Mouse (Mus musculus) CD4-positive, CD25-positive, alpha-beta regulatory T cell, adult 2 months (primary cell): ENCODE measurements around the gene Dync1li2.

ENCODE experiments used
- DNase-seq: peaks from one replicate; pipeline ENCODE4 v3.0.0-alpha.2; 2012; ENCODE audit warnings: low read depth, low spot score

Gene Dync1li2

DNA sequence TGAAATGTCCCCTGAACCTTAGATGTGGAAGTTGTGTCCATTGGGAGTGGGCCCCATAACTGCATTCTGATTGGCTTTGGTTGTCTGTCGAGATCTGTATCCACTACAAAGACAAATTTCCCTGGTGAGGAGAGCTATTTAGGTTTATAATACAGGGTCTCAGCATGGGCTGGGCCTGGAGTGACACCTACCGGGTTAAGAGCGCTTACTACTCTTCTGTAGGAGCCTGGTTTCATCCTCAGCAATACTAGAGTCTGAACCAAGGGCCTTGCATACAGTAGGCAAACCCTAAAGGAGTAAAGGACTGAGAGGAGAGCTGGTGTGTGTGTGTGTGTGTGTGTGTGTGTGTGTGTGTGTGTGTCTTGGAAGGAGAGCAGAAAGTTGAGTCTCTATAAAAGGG lies 28.6 kb downstream of the Dync1li2 start:
- no peak for DNase-seq

DNA sequence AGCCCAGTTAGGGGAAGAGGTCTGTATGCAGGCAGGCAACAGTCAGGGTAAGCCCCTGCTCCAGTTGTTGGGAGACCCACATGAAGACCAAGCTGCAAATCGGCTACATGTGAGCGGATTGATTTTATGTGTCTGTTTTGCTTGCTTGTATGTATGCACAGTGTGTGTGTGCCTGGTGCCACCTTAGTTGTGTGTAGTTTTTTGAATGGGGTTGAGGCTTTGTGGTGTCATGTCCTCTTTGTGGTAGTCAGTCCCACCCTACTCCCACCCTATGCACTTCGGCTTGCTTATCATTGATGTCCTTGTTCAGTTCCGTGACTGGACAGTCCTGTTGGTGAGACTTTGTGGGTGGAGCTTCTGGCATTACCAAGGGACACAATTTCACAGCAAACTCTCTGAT lies 29.1 kb downstream of the Dync1li2 start:
- no peak for DNase-seq

DNA sequence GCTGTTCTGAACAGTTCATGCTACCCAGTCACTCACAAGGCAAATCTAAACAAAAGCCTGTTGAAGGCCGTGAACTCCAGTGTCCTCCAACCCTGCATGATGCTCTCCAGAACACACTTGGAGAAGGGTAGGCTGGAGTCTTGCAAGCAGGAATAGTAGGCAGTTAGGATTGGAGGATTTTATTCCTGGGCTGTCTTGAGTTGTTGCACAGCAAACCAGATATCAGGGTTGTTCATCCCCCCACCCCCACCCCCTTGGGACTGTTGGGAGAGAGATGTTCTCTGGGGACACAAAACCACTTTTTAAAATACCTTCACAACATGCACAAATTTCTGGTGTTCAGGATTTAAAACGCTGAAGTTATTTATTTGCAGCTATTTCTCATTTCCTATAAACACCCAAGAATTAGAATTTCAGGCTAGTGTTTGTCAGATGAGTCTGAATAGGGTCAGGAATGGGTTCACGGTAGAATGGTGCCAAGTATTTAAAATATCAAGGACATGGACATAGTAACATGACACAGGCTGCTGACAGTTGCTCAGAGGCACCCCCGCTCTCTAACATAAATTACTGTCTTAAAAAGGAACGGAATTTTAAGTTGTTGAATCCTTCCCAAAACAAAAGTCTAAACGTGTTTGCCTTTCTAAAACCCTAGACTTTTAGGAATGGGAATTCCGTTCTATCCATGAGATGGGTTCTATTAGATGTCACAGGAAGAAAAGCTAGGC lies 29.9 kb downstream of the Dync1li2 start:
- no peak for DNase-seq

DNA sequence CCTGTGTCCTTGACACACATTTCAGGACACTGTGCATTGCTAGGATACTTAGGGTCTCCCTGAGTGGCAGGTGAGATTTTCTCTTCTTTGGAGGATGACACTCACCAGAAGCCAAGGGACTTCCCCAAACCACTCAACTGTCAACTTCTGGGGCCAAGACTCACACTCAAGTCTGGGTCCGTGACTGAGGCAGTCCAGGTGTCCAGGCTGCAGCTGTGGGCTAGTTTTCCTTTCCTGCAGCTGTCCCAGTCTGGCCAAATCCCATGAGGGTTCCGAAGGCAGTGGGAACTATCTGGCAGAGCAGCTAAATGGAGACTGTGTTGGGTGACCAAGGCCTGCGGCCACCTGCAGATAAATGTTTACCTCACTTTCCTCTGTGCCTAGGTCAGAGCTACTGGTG lies 30.9 kb downstream of the Dync1li2 start:
- no peak for DNase-seq

DNA sequence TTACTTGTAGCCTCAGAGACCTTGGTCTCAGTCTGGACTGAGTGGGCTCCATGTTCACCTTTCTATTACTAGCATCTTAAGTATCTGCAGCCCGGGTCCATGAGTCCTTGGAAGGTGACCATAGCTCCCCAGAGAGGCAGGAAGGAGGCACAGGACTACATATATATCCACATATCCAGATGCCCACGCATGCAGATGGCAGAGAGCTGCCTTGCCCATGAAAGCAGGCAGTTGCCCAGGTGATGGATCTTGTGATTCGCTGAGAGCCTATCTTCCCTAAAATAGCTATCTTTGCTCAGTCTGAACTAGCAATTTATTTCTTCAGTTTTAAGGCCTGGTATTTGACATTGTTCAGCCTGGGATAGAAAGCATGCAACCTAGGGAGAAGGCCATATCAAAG lies 31.4 kb downstream of the Dync1li2 start:
- DNase-seq: no peak

DNA sequence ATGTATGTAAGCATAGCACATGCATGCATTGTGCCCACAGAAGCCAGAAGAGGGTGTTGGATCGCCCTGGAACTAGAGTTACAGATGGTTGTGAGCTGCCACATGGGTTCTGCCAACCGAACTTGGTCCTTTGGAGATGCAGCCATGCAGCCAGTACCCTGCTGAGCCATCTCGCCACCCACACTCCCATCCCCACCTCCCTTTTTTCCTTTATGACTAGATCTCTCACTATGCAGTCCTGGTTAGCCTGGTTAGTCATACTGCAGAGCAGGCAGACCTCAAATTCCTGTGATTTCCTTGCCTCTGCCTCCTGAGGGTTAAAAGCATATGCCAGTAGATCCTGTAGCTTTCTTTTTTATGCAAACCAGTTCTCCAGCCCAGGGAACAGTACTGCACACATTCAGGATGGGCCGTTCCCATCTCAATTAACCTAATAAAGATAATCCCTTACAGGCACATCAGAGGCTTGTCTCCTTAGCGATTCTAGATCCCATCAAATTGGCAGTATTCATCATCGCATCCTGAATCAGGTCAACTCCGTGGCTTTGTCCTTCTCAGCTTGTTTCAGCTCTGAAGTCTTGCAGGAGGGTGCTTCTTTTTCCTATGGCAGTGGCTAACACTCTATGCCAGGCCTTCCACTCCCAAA lies 32.1 kb downstream of the Dync1li2 start:
- DNase-seq: no peak

DNA sequence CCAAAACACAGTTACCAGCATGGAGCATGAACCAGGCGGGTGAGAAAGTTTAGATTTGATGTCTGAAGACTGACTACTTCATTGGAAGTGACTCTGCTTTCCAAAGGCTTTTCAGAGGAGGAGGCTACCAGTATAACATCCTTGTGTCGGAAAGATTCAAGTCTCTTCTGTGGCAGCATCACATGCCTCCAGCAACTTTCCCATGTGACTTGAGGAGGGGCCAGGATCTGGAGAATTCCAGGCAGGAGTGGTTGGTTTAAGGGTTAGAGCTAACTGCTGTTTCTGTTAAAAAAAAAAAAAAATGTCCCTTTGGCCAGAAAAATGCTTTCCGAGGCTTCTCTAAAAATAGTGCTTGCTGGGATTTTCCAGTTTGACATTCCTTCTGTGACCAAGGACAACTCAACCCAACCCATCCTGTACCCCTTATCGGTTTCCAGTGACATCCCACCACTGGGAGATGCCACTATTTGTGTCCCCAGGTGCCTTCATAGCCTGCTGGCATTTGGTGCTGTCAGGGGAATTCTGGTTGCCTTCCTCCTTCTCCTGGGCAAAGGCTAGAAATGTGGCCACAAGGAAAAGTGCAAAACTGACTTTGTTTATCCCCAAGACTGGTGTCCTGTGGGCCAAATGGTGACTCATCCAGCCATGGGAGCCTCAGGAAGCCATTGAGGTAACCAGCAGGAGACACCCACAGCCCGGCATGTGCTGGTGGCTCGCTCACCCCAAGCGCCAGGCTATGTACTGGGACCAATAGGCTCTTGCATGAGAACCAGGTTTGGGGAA lies 34.3 kb downstream of the Dync1li2 start:
- no peak for DNase-seq

DNA sequence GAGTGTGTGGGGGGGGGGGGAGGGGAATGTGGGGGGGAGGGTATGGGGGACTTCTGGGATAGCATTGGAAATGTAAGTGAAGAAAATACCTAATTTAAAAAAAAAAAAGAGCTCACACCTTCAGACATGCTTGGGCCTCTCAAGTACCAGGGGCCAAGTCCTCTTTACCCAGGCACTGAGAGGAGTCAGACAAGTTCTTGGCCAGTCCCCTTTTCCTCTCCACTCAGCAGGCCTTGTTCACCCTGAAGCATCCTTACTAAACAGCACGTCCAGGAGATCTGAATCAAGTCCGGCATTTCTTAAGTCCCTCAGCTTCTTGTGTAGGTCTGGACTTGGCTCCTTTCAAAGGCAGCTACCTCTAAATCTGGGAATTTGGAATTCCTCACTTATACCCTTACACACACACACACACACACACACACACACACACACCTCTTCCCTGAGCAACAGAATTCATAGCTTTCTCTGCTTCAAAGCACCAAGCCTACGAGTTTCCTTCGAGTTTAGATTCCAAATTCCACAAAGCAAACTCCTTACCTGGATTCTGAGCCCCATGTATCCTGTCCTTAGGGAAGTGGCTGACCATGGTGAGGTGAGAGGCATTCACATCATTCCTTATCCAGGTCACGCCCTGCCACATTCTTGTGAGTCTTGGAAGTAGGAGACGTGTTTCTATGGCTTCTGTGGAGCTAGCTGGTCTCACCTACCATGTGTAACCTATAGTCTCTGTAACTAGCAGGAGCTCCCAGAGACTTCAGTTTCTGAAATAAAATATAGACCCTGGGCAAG lies 36.3 kb downstream of the Dync1li2 start:
- DNase-seq: no peak

DNA sequence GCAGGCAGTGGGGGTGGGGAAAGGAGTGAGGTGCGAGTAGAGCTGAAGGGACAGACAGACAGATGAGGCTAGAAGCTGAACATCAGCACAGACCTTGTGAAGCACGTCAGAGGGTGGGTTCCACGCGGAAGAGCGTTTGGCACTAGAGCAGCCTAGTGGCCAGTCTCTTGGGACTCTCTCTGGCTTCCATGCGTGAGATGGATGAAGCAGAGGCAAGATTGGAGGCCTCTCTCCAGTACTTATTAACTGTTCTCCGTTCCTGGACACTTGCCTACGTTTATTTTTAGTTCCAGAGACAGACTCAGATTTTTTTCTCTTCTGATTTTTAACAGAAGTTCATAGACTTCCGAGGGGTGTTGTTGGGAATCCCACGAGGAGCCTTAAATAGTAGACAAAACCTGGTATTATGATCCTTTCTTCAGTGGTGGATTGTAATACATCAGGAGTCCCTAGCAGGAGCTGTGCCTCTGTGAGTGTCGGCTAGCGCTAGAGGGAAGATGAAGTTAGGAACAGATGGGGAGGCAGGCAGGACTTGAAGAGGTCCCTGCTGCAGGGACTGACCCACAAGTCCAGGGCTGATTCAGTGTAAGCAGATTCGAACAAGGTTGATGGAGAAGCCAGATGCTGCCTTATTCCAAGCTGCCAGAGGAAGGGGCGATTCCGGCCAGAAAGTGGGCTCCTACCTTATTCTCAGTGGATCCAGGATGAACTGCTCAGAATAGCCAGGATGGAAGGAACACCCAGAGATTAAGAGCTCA lies 37.2 kb downstream of the Dync1li2 start:
- DNase-seq: no peak

DNA sequence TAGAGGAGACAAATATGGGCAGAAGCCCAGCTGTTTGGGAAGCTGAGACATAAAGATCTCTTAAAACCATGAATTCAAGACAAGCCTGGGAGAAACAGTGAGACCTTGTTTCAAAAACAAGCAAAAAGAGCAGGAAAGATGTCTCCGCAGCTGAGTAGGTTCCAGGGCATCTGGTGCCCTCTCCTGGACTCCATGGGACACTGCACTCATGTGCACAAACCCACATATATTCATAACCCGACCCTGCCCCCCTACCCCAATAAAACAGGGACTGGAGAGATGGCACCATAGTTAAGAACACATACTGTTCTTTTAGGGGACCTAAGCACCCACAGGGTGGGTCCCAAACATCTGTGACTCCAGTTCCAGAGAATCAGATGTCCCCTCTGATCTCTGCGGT lies 39.3 kb downstream of the Dync1li2 start:
- peak; percentile 15 for DNase-seq

DNA sequence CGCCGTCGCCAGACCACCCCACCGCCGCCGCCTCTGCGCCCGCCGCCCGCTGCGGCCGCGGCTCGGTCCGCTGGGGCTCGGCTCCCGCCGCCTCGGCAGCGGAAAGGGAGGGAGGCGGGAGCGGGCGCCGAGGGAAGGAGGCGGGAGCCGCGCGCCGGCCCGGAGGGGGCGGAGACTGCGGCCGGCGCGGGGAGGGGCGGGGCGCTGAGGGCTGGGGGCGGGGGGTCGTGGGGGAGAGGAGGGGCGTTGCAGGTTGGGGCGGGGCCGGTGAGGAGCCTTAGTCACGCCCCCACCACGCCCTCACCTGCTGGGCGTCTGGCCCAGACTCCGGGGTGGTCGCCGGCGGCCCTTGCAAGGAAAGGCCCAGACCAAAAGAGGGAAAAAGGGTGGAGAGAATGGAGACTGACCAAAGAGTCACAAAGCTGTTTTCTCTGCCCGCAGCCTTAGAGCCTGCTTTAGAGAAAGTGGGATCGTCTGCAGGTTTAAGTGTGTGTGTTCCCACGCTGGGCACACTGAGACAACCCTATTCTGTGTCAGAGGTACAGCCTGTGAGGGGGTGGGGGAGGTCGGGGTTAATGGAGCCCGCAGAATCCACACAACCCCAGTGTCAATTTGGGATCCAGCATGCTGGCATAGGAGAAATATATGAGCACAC lies 47.0 kb downstream of the Dync1li2 start, which contains the start of gene Cmtm4:
Gene Cmtm4 (minus strand): TSS at position 105 of the 655 bp plus-strand sequence.
- DNase-seq: peak; percentile 73

DNA sequence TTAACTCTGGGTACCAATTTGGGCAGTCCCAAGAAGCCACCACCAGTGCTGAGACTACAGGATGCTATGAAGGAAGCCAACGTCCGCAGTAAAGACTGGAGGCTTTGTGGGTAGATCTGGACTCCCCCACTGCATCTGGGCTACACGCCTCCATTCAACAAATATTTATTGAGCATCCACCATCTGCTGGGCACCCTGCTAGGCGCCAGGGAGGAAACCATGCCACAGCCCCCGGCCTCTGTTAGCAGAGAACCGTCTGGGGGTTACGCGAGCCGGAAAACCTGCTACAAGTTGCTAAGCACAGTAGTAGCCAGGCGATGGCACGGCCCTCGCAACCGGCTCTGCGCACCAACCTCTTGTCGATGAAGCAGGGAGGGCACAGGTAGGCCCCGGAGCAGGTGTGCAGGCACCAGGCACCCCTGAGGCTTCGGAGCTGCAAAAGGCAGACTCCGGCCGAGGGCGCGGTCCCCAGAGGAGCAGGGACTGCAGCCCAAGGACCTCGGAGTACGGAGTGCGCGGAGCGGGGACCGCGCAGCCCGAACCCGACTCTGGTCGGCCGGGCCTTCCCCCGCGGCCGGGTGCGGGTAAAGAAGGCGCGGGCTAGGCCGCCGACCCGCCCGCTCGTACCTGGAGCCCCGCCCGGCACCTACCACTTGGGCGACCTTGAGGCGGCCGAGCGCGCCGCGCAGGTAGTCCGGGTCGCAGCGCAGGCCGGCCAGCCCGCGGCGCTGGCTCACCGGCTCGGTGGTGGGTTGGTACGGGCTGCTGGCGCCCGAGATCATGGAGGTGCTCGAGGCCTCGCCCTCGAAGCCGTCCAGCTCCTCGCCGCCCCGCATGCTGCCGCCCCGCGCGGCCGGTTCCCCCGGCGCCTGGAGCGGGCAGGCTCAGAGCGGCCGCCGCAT lies 47.8 kb downstream of the Dync1li2 start:
- peak; percentile 48 for DNase-seq

DNA sequence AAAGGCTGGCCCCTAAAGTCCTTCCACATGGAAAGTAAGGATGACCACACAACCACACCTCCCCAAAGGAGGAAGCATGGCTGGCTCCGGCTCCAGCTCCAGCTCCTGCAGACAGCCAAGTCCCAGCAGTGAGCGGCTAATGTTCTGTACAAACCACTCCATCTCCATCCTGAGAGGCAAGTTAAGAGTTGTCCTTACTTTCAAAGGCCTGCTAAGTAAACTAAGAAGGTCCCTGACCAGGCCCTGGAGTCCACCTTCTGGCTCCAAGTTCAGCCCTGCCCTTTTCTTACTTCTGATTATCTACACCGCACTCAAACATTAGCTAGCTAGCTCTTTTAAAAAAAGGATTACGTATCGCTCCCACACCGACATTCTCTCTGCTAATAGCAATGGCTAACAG lies 49.1 kb downstream of the Dync1li2 start:
- no peak for DNase-seq

DNA sequence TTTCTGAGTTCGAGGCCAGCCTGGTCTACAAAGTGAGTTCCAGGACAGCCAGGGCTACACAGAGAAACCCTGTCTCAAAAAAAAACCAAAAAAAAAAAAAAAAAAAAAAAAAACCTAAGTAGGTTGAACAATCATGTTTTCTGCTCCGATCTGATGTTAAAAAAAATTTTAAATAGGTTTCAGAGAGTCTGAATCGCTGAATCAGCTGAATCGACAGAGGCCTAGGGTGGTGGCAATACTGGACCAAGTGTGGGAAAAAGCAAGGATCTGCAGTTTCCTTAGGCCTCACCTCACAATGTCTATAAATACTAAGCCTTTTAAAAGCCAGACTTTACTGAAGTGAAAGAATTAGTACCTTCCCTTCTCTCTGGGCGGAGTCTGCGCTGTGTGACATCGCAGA lies 49.7 kb downstream of the Dync1li2 start:
- DNase-seq: no peak

DNA sequence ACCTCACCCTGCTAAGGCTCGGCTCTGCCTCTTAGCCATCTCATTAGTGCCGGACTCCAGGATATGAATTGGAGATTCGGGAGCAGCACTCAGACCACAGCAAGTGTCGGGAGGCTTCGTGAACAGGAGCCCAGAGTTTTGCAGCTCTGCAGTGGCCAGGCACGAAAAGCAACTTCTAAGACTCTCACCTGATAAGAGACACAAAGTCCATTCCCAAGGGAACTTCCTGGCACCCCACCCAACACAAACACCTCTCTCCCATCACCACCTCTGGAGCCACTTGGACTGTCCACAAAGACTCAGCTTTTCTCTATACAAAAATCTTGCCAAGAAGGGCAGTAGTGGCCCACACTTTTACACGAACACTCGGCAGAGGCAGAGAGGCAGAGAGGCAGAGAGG lies 52.6 kb downstream of the Dync1li2 start:
- no peak for DNase-seq

DNA sequence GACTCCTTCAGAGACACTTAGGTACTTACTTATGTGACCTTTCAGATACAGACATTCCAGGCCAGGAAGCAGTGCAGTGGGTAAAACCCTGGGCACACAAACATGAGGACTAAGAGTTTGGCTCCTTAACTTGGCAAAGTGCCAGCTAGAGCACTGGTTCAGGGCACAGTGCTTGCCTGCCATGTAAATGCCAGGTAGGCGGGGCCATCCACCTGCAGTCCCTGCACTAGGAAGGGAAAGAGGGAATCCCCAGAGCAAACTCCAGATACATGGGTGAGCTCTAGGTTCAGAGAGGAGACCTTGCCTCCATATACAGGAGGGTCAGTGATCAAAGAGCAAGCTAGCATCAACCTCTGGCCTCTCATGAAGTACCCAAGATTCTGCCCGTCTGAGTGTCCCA lies 54.9 kb downstream of the Dync1li2 start:
- peak; percentile 6 for DNase-seq

DNA sequence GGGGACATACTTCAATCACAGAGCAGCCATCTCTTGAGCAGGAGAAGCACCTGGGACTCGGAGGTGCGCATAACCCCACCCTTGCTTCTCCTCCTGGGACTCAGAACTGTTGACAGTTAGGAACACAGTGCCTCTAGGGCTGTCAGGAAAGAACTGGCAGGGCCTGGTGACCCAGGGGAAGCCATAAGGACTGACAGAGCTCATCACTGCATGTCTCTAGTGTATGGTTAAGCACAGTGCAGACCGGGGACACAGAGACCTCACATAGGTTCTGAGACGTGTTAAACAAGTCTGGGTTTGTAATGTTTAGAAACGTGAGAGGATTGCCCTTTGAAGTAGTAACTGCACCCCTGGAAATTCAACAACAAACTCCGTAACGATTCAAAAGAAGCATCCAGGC lies 55.3 kb downstream of the Dync1li2 start:
- DNase-seq: no peak

DNA sequence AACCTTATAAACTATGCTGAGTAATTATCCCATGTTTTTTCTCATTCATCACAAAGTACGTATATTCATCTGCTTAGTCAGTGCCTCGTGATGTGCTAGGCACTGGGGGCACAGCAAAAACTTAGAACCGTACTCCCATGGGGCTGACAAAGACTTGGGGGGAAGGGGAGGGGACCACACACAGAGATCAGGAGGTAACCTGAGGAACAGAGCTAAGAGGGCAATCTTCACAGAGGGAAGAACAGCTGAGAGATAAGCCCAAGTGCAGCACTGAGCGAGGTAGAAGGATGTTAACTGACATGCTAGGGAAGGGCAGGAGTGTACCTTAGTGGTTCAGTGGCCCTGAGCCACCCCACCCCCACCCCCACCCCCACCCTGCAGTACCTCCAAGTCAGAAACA lies 56.2 kb downstream of the Dync1li2 start:
- DNase-seq: no peak

DNA sequence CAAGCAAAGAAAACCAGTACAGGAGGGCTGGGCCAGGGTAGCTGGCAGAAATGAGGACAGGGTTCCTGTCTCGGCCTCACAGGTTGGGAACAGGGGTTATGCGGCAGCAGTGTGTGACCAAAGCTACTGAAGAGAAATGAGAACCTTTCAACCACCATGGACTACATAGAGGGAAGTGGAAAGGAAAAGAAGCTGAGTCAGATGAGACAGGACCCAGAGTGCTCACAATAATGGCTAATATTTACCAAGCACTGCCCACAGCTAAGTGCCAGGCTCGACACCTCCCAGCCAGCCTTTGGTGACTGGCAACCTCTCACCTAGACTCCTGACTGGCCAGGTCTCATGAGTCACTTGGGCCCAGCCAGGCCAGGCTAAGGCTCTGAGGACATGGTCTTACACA lies 58.9 kb downstream of the Dync1li2 start:
- no peak for DNase-seq

DNA sequence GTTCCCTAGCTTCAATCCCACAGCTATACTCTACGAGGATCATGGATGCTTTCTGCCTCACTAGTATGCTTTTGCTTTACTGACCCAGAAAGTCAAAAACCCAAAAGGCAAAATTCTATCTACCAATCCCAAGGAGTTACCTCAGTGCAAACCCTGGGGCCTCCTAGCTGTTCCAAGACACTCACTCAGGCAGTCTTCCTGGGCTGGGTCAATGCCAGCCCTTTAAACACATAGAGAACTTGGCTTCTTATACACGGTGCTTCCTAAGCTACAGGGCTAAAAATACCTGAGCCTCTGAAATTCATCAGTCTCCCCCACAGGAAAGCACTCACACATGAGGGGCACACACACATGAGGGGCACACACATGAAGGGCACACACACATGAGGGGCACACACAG lies 59.6 kb downstream of the Dync1li2 start:
- DNase-seq: no peak
